Mouse (Mus musculus): Measurements from ENCODE around the gene Qpctl. TPM values are rescaled to one million over a fixed set of nuclear protein-coding genes. Genes with fewer than 3 reads are reported as not detected.

Qpctl gene
- polyA plus RNA-seq, 1 experiment: 11.9 TPM

DNA sequence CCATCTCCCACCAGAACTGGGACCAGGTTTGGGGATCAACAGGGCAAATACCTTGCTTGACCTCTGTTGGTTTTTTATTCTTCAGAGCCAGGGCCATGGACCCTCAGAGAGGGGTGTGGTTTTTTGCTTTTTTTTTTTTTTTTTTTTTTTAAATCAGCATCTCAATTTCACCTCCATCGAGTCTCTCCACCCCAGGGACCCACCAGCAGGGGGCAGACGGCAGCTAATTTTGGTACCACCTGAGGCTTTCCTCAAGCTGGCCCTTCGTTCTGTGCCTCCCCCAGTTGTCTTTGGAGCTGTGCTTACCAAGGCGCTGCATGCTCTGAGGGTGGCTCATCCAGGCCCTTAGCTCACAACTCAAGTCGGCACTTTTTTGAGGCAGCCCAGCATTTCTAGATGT lies 11.7 kb downstream of the Qpctl start:
- WGBS: 36% methylated on average over 5 of the region's 5 CpGs

DNA sequence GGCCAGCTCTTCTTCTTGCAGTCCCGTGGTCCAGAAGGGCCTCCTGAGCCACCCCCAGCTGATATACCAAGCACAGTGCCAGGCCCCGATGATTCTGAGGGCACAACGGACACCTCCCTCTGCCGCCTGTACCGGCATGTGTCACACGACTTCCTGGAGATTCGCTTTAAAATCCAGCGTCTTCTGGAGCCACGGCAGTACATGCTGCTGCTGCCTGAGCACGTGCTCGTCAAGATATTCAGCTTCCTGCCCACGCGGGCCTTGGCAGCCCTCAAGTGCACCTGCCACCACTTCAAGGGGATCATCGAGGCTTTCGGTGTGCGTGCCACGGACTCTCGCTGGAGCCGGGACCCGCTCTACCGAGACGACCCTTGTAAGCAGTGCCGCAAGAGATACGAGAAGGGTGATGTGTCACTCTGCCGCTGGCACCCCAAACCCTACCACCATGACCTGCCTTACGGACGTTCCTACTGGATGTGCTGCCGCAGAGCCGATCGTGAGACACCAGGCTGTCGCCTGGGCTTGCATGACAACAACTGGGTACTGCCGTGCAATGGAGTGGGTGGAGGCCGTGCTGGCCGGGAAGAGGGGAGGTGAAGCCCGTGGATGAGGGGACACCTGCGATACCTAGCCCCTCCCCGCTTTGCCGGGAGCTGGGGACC lies 12.3 kb downstream of the Qpctl start:
- Histone ChIP-seq H3K36me3 (ENCODE audit: control insufficient read depth, insufficient read depth, low read length) (peaks cover 1% of the 10 kb centered on the region; the same call in 1 of the 2 replicates), H3K27me3 (replicated peaks; ENCODE audit: control insufficient read depth, insufficient read depth, low read length) (no peaks in the 10 kb centered on the region), H3K4me1 (ENCODE audit: control insufficient read depth, insufficient read depth, low read length) (peaks cover 2% of the 10 kb centered on the region; the same call in 1 of the 2 replicates), H3K4me3 (ENCODE audit: insufficient read depth, low read depth, low read length) (no peak overlapping the region), H3K27ac (ENCODE audit: insufficient read depth, low read depth, low read length) (no peak overlapping the region)
- TF ChIP-seq POLR2A (IDR thresholded peaks at IDR 0.05; ENCODE audit: low read depth, low read length) (no peak), CTCF (conservative IDR thresholded peaks at IDR 0.05; ENCODE audit: insufficient read depth, insufficient read length, low read depth, low read length) (no peak)
- no peak for DNase-seq
- WGBS: 91% methylated on average over 38 of the region's 38 CpGs

More for the DNA sequence above, 11.7 kb downstream of the Qpctl start:
- peak; percentile 54 for DNase-seq
- Histone ChIP-seq H3K27ac (ENCODE audit: insufficient read depth, low read depth, low read length) (no peak overlapping the region), H3K4me3 (ENCODE audit: insufficient read depth, low read depth, low read length) (no peak overlapping the region), H3K4me1 (ENCODE audit: control insufficient read depth, insufficient read depth, low read length) (no peaks in the 10 kb centered on the region), H3K36me3 (ENCODE audit: control insufficient read depth, insufficient read depth, low read length) (peaks cover 1% of the 10 kb centered on the region; the same call in 1 of the 2 replicates), H3K27me3 (replicated peaks; ENCODE audit: control insufficient read depth, insufficient read depth, low read length) (no peaks in the 10 kb centered on the region)
- TF ChIP-seq POLR2A (IDR thresholded peaks at IDR 0.05; ENCODE audit: low read depth, low read length): no peak
- TF ChIP-seq CTCF (conservative IDR thresholded peaks at IDR 0.05; ENCODE audit: insufficient read depth, insufficient read length, low read depth, low read length): peak; percentile 48

DNA sequence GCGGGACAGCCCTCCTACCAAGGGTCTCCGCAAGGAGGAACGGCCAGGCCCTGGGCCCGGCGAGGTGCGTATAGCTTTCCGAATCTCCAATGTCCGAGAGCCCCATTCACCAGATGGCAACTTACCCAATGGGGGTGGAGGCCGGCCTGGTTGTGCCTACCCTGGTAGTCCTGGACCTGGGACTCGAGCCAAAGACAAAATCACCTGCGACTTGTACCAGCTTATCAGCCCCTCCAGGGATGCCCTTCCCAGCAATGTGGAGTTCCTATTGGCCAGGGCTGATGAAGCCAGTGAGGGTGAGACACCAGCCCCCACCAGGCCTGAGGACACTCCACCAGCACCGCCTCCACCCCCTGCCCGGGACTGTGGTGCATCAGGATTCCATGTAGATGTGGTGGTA lies 12.9 kb downstream of the Qpctl start:
- no peak overlapping the region for H3K4me3 ChIP-seq (ENCODE audit: insufficient read depth, low read depth, low read length)
- 98% methylated on average over 13 of the region's 13 CpGs for WGBS
- H3K4me1 ChIP-seq (ENCODE audit: control insufficient read depth, insufficient read depth, low read length): peaks cover 3% of the 10 kb centered on the region; the same call in 1 of the 2 replicates
- TF ChIP-seq CTCF (conservative IDR thresholded peaks at IDR 0.05; ENCODE audit: insufficient read depth, insufficient read length, low read depth, low read length) (no peak), POLR2A (IDR thresholded peaks at IDR 0.05; ENCODE audit: low read depth, low read length) (no peak)
- no peak overlapping the region for H3K27ac ChIP-seq (ENCODE audit: insufficient read depth, low read depth, low read length)
- no peak for DNase-seq
- no peaks in the 10 kb centered on the region for H3K27me3 ChIP-seq (replicated peaks; ENCODE audit: control insufficient read depth, insufficient read depth, low read length)
- H3K36me3 ChIP-seq (ENCODE audit: control insufficient read depth, insufficient read depth, low read length): peaks cover 1% of the 10 kb centered on the region; the same call in 1 of the 2 replicates

DNA sequence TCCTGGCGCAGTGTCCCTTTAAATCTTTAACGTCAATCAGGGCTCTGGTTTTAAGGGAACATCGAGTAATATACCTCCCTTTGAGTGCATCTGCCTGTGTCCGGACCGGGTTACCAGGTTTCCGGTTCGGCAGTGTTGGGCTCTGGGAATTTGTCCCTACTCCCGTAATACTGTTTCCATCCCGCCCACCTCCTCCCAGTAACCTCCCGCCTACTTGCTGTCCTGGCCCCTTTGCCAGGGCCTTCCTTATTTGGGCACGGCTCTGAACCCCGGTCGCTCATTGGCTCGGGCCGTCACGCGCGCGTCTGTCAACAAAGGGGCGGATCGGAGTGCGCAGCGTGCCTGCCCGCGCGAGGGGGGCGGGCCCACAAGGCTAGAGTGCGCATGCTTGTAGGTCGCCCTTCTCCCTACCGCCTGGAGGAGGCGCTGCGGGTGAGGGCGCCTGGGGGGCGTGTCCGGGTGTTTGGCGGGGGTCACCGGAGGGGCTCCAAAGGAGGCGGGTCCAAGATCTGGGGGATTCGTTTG lies 17.7 kb downstream of the Qpctl start:
- WGBS: under 1% methylated on average over 39 of the region's 39 CpGs
- Histone ChIP-seq H3K27me3 (replicated peaks; ENCODE audit: control insufficient read depth, insufficient read depth, low read length) (no peaks in the 10 kb centered on the region), H3K4me3 (ENCODE audit: insufficient read depth, low read depth, low read length) (peak overlapping the region; percentile 54), H3K4me1 (ENCODE audit: control insufficient read depth, insufficient read depth, low read length) (peaks cover 7% of the 10 kb centered on the region; the same call in 1 of the 2 replicates), H3K27ac (ENCODE audit: insufficient read depth, low read depth, low read length) (peak overlapping the region; percentile 91), H3K36me3 (ENCODE audit: control insufficient read depth, insufficient read depth, low read length) (peaks cover 1% of the 10 kb centered on the region; the same call in 1 of the 2 replicates)
- DNase-seq: peak; percentile 99
- peak; percentile 66 for TF ChIP-seq CTCF (conservative IDR thresholded peaks at IDR 0.05; ENCODE audit: insufficient read depth, insufficient read length, low read depth, low read length)
- TF ChIP-seq POLR2A (IDR thresholded peaks at IDR 0.05; ENCODE audit: low read depth, low read length): no peak

DNA sequence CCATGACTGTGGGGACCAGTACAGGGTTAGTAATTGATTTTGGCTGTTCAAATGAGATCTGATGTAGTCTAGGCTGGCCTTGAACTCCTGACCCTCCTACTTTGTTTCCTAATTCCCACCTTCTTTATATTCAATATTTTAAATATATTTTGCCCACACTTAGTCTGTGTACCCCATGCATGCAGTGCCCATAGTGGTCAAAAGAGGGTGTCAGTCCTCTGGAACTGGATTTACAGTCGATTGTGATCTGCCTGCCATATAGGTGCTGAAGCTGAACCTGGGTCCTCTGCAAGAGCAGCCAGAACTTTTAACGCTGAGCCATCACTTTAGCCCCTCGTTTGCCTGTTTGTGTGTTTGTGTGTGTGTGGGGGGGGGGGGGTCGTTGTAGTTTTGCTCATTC lies 18.4 kb downstream of the Qpctl start:
- Histone ChIP-seq H3K36me3 (ENCODE audit: control insufficient read depth, insufficient read depth, low read length) (no peaks in the 10 kb centered on the region), H3K4me3 (ENCODE audit: insufficient read depth, low read depth, low read length) (no peak overlapping the region), H3K27ac (ENCODE audit: insufficient read depth, low read depth, low read length) (peak overlapping the region; percentile 91; the same call in 1 of the 2 replicates), H3K27me3 (replicated peaks; ENCODE audit: control insufficient read depth, insufficient read depth, low read length) (no peaks in the 10 kb centered on the region), H3K4me1 (ENCODE audit: control insufficient read depth, insufficient read depth, low read length) (peaks cover 7% of the 10 kb centered on the region; the same call in 1 of the 2 replicates)
- no peak for TF ChIP-seq POLR2A (IDR thresholded peaks at IDR 0.05; ENCODE audit: low read depth, low read length)
- TF ChIP-seq CTCF (conservative IDR thresholded peaks at IDR 0.05; ENCODE audit: insufficient read depth, insufficient read length, low read depth, low read length): 0 out of 2 replicates have a peak, but pooled peaks have one; percentile 3
- no peak for DNase-seq
- WGBS: 19% methylated on average over 4 of the region's 4 CpGs

DNA sequence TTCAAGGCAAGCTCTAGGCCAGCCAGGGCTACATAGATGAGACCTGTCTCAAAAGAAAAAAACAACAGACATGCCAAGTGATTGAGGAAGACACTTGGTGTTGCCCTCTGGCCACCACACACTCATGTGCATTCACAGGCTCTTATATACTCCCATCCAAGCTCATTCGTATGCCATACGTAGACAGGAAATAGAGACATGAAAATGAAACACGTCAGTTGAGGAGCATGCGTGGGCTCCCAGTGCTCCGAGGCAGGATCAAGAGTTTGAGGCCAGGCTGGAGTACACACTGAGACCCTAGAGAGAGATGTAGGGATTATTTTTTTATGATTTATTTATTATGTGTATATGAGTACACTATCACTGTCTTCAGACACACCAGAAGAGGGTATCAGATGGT lies 19.7 kb downstream of the Qpctl start:
- WGBS: 91% methylated on average over 5 of the region's 5 CpGs
- Histone ChIP-seq H3K4me1 (ENCODE audit: control insufficient read depth, insufficient read depth, low read length) (peaks cover 9% of the 10 kb centered on the region; the same call in 1 of the 2 replicates), H3K27ac (ENCODE audit: insufficient read depth, low read depth, low read length) (no peak overlapping the region), H3K4me3 (ENCODE audit: insufficient read depth, low read depth, low read length) (no peak overlapping the region), H3K27me3 (replicated peaks; ENCODE audit: control insufficient read depth, insufficient read depth, low read length) (no peaks in the 10 kb centered on the region), H3K36me3 (ENCODE audit: control insufficient read depth, insufficient read depth, low read length) (no peaks in the 10 kb centered on the region)
- DNase-seq: no peak
- TF ChIP-seq POLR2A (IDR thresholded peaks at IDR 0.05; ENCODE audit: low read depth, low read length) (no peak), CTCF (conservative IDR thresholded peaks at IDR 0.05; ENCODE audit: insufficient read depth, insufficient read length, low read depth, low read length) (no peak)

DNA sequence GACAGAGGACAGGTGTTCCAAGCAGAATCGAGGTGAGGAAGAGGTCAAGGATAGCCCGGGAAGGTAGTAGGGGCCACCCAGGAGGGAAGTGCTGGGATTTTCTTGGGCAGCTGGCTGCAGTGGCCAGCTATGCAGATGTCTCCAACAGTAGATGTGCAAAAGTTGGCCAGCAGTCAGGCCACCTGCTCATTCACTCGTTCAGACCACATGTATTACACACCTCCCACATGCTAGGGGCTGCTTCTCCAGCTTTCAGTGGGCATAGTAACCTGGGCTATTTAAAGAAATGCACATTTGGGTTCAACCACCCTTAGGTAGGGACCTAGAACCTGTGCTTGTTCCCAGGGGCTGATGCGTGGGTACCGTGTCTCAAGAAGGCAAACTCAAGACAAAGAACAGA lies 21.3 kb downstream of the Qpctl start:
- H3K4me3 ChIP-seq (ENCODE audit: insufficient read depth, low read depth, low read length): no peak overlapping the region
- no peaks in the 10 kb centered on the region for H3K27me3 ChIP-seq (replicated peaks; ENCODE audit: control insufficient read depth, insufficient read depth, low read length)
- WGBS: 77% methylated on average over 5 of the region's 5 CpGs
- no peak for DNase-seq
- no peaks in the 10 kb centered on the region for H3K36me3 ChIP-seq (ENCODE audit: control insufficient read depth, insufficient read depth, low read length)
- TF ChIP-seq POLR2A (IDR thresholded peaks at IDR 0.05; ENCODE audit: low read depth, low read length) (no peak), CTCF (conservative IDR thresholded peaks at IDR 0.05; ENCODE audit: insufficient read depth, insufficient read length, low read depth, low read length) (no peak)
- H3K27ac ChIP-seq (ENCODE audit: insufficient read depth, low read depth, low read length): no peak overlapping the region
- H3K4me1 ChIP-seq (ENCODE audit: control insufficient read depth, insufficient read depth, low read length): peaks cover 15% of the 10 kb centered on the region; the same call in 1 of the 2 replicates

Measured in kidney, adult 2 months (tissue).